In the genomic region with DNA sequence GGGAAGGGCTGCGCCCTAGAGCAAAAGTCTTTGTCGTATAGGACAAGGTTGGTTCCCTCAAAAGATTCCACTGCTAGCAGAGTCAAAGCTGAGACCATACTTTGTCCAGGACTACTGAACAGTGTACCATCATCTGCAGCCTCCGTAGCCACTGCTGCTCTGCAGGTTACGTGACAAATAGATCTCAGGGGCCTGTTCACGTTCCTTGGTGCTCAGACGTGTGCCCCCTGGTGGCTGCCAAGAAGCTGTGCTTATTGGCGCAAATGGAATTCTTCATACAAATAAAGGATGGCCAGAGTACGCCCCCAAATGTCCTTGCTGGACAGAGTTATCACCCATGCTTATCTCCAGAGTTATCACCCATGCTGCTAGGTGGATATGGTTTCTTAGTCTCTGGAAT, we compare ENCODE assay signal across 8 mouse cellular contexts. TPM values are rescaled to one million over a fixed set of nuclear protein-coding genes. Genes with fewer than 3 reads are reported as not detected.
A peak's percentile ranks its signal among the peaks of the same experiment; 100 is the strongest.
DNase-seq lines count a peak whose midpoint lies in the region; ATAC-seq lines count a peak whose summit lies in the region.

No protein-coding gene starts in this region.

- no peaks in the 10 kb centered on the region for H3K9me3 ChIP-seq in hindbrain, embryonic 13.5 days
- H3K9me3 ChIP-seq in limb, embryonic 13.5 days: no peaks in the 10 kb centered on the region

- no peak overlapping the region for H3K27ac ChIP-seq in hindbrain, embryonic 13.5 days
- H3K27ac ChIP-seq in limb, embryonic 13.5 days: no peak overlapping the region

- no peak overlapping the region for H3K4me3 ChIP-seq in hindbrain, embryonic 13.5 days
- H3K4me3 ChIP-seq in limb, embryonic 13.5 days: no peak overlapping the region

- peaks cover 17% of the 10 kb centered on the region for H3K4me1 ChIP-seq in hindbrain, embryonic 13.5 days (replicated peaks)
- H3K4me1 ChIP-seq in limb, embryonic 13.5 days: peaks cover 11% of the 10 kb centered on the region

- WGBS in hindbrain, embryonic 13.5 days: 25% methylated on average over 8 of the region's 8 CpGs
- 23% methylated on average over 8 of the region's 8 CpGs for WGBS in limb, embryonic 13.5 days

- DNase-seq in ovary, postnatal 36 days (ENCODE audit: low spot score): peak; percentile 62
- no peak for DNase-seq in ovary, postnatal 10 days (ENCODE audit: low spot score)
- peak; percentile 77 for DNase-seq in adrenal gland, postnatal 10 days
- peak; percentile 91 for DNase-seq in embryo, embryonic 10.5 days (ENCODE audit: low spot score)
- peak; percentile 74 for DNase-seq in naive thymus-derived CD4-positive, alpha-beta T cell, adult 2 months (ENCODE audit: low read depth)
- peak; percentile 84 for DNase-seq in thymus, postnatal 0 days (ENCODE audit: low spot score)

- peak; percentile 34 for ATAC-seq in hindbrain, embryonic 13.5 days (ENCODE audit: low FRiP score)
- 0 out of 2 replicates have a peak, but pooled peaks have one; percentile 15 for ATAC-seq in limb, embryonic 13.5 days (ENCODE audit: low FRiP score, low read depth)

- no peaks in the 10 kb centered on the region for H3K27me3 ChIP-seq in hindbrain, embryonic 13.5 days
- no peaks in the 10 kb centered on the region for H3K27me3 ChIP-seq in limb, embryonic 13.5 days

- no peak overlapping the region for H3K9ac ChIP-seq in hindbrain, embryonic 13.5 days
- H3K9ac ChIP-seq in limb, embryonic 13.5 days: no peak overlapping the region

- H3K4me2 ChIP-seq in hindbrain, embryonic 13.5 days: no peak overlapping the region
- no peak overlapping the region for H3K4me2 ChIP-seq in limb, embryonic 13.5 days (replicated peaks)

- peaks cover 15% of the 10 kb centered on the region for H3K36me3 ChIP-seq in hindbrain, embryonic 13.5 days
- peaks cover 16% of the 10 kb centered on the region for H3K36me3 ChIP-seq in limb, embryonic 13.5 days

RNA-seq across cellular contexts. Expression of gene Abtb1, which starts 10.3 kb away (rescaled TPM):
- 10 to 100 TPM; 21.9 to 30.5 TPM for total RNA-seq in adrenal gland, postnatal 10 days (2021)
- 36.3 and 38.2 TPM in 2 replicates for polyA plus RNA-seq in hindbrain, embryonic 13.5 days (2015; fragmentation: Nextera tagmentation; extraction: Ambion mirVana)
- 28.0 and 30.2 TPM in 2 replicates for polyA plus RNA-seq in limb, embryonic 13.5 days (2015; fragmentation: Nextera tagmentation; extraction: Ambion mirVana)
- polyA plus RNA-seq in thymus, postnatal 0 days (2015; fragmentation: Nextera tagmentation; extraction: Ambion mirVana): 64.7 and 77.2 TPM in 2 replicates

RNA-seq across cellular contexts. Expression of gene Podxl2, which starts 43.4 kb away (rescaled TPM):
- total RNA-seq in adrenal gland, postnatal 10 days (2021): 10 to 100 TPM; 27.8 to 28.3 TPM
- 546 and 595 TPM in 2 replicates for polyA plus RNA-seq in hindbrain, embryonic 13.5 days (2015; fragmentation: Nextera tagmentation; extraction: Ambion mirVana)
- 108 and 114 TPM in 2 replicates for polyA plus RNA-seq in limb, embryonic 13.5 days (2015; fragmentation: Nextera tagmentation; extraction: Ambion mirVana)
- 14.1 and 16.9 TPM in 2 replicates for polyA plus RNA-seq in thymus, postnatal 0 days (2015; fragmentation: Nextera tagmentation; extraction: Ambion mirVana)
